Mouse (Mus musculus) heart, adult 18-20 months (tissue): ENCODE measurements at regions not wholly inside any gene's neighbourhood (a gene's known extent, or its start where the extent isn't known, plus 50 kb on each side); places are given as distances from the start of the nearest gene placed in this dataset.

Source experiments
- DNase-seq, 2 experiments: peaks; one replicate each; pipeline ENCODE4 v3.0.0; 2021 to 2022; ENCODE audit warnings: mixed read lengths in 1 of 2

DNA sequence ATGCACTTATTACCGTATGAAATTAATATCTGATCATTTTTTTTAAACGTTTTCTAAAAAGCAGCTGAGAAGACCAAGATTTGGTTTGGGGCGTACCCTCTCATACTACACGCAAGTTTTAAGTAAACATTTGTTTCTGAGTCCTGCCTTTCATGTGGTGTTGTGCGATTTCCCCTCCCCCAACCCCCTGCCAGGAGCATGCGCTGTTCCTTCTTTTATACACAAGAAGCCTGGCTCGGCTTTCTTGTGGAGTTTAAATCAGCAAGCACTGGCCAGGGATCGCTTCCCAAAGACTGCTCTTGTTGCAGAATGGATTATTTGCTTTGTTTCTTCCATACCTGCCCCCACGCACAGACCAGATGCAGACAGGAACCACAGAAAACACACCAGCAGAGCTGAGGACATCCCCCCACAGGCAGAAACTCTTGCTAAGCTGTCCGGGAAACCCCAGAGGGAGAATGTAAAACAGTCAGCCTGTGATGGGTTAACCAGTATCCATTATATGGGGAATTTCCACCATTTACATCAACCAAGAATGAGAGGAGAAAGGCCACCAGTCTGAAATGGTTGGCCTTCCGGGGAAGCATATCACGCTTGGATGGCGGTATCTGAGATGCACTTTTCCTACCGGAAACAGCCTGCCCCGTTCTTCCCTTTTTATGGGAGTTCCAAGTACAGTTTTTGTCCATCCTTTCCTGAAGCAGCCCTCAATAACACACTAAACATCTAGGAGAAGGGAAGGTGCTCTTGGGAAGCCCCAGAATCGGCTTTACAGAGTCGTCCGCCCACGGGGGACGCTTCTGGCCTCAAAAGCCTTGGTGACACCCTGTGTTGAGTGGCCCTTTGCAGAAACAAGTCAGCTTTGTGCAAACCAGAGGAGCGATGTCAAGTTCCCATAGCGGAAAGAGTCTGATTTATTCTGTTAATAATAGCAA is 91.3 kb downstream of the Tomm20 start:
- DNase-seq = no peak

DNA sequence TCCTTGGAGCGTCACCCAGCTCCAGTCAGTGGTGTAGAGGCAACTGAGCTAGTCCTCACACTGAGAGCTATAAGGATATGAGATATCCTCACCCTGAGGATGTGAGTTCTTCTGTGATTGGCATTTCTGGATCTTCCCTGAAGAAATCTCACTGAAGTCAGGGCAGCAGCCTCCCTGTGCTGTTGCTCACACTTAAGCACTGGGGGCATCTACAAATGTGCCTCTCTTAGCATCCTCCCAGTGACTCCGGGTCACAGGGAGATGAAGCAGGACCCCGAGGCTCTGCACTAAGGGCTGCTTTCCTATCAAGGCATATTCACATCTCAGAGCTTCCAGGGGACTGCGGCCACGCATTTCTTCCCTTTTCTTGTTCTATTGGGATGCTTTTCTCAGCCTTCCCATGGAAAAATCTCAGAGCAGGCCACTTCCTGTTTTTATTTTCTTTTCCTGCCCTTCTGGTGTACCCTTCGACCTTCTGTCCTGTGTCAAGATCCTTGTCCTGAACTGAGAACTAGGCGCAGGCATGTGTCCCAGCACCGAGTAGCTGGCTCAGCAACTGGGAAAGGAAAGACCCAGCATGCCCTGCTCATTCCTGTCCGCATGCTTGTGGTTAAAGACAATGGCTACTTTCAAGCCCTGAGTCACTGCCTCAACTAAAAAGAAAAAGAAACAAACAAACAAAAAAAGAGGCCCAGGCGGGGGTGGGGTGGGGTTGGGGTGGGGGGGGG is 92.8 kb downstream of the Tomm20 start:
- DNase-seq = peak; percentile 78 to 91

DNA sequence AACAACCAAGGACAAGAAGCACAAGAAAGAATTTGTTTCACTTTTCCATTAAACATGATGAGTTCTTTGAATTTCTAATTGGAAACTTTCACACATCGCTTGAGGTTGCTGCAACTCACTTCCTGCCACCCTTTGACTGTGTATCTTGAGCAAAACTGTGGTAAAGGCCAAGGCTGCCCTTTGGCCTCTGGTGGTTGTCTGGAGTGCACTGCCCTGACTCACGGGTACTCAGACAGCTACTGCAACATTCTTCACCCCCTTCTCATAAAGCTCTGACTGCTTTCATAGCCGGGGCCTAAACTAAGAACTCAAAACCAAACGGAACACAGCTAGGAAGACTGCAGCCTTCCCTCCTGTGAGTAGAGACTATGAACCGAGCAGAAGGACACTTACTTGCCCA is 93.5 kb downstream of the Tomm20 start:
- DNase-seq = peak in 1 of 2 experiments; percentile 50

DNA sequence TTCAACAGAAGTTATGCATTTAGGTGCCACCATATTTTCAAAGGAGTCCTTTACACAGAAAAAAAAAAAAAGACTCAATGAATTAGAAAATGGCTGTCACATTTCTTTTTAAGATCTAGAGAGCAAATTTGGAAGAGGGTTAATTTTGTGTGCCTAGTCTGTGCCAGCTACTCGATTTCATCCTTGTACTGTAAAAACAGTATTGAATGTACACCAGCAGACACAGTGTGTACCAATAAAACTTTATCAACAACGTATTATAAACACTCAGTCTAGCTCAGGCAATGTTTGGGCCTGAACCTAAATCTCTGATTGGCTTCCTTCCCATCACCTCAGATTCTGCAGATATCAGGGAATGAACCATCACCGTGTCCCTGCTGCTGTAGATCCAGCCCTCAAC is 93.9 kb downstream of the Tomm20 start:
- DNase-seq = no peak

DNA sequence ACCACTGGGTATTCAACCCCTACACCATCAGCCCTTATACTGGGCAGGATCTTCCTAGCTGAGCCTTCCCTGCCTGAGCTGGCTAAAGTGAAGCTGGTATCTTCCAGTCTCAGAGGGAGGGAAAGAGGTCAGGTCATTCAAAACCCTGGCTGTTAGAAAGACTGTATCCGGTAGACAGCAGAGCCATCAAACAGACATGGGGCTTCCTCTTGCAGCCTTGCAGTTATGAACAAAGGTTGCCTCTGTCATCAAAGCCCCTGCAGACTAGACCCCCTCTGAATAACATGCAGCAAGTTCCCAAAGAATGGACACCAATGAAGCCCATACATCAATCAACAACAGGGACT is 95.5 kb downstream of the Tomm20 start:
- no peak for DNase-seq

DNA sequence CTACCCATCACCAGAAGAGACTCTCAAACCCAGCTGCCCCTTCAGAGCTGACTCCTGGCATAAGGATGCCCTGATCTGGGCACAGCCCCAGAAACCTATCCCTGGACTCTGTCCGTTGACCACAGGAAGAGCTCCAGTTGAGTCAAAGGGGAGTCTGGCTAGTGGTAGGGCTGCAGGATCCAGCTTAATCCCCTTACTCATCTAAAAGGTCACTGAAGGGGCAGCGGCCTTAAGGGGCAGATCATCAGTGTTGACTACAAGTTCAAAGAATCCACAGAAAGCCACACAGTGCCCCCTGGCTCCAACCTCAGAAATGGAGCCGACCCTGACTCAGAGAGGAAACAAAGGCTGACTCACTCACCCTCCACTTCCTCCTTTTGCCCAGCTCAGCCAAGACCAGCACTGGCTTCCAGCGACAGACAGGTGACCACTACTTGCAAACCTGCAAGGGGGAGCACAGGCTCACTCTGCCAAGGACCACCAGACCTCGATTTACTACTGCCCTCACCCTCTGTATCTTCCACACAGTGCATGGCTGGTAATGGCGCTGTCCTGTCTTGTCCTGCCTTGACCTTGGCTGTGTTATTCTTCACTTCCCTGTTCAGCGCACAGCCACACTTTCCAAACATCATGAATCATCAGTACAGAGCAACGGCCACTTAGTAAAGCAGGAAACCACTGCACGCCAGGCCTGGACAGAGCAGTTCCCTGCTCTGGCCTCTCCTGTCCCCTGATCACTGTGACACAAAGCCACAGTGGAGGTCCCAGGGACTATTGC is 96.0 kb downstream of the Tomm20 start:
- peak; percentile 81 to 90 for DNase-seq

DNA sequence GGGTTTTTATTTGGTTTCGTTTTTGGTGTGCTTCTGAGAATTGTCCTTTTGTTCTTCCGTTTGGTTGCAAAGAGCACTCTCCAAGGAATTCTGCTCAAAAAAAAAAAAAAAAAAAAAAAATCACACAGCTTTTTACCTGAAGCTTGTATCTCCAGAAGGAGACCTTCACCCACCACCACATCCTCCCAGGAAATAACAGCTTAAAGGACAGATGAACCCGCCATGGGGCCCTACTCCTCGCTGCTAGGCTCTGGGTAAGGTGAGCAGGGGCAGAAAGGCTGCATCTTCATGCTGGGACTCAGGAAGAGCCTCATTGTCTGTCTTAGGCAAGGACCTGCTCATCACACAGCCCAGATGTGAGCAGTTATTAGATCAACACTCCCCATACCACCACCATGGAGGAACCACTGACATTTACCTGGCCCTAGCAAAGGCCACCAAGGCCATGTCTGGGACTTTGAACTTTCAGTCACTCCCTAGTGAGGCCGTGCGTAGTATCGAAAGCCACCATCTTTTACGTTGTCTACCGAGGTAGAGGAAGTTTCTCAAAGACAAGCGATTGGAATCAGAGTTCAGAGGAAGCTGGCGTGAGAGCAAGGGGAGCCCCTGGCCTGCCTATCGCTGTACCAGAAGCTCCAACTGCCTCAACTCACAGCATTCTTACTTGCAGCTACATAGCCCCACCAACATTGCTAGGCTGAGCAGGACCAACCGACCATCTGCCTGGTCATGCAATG is 97.1 kb downstream of the Tomm20 start:
- no peak for DNase-seq

DNA sequence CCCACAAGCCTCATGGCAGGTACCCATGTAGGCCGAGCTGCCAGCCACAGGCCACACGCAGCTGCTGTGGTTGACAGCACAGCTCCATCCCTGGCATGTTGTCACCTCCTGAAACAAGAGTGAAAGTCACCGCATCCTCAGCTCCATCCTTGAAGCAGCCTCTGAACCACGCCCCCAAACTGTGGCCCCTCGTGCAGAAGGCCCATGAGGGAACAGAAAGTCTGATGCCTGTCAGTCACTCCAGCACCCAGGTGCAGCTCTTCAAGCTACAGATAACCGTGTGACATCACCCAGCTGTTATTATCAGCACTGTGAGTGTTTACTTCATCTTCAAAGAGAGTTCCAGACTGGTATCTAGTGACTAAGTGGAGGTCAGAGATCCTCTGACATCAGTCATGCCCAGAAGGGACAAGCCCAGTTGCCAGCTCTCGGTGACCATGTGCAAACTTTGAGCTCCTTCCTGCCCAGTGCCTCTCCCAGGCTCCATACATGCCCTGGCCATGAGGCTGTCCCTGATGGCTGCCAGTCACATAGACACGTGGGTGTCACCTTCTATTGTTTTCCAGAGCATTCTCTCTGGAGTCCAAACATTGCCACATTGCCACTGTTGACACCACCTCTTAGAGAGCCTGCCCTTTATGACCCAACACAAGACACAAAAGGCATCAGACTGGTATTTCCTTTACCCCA is 97.8 kb downstream of the Tomm20 start:
- peak in 1 of 2 experiments; percentile 52 for DNase-seq

DNA sequence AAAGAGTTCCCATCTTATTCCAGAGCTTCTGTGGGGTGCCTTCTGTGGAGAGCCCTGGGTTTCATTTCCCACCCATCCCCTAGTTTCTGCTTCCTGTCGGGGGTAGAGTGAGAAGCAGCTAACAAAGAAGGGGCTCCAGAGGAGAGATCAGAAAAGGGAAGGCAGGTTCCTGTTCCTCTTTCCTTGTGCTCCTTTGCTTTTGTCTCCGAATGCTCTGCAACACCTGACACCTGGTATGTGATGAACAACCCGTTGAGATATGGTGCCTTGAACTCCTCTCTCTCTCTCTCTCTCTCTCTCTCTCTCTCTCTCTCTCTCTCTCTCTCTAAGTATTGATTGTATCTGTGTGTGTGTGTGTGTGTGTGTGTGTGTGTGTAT is 99.5 kb downstream of the Tomm20 start:
- no peak for DNase-seq

DNA sequence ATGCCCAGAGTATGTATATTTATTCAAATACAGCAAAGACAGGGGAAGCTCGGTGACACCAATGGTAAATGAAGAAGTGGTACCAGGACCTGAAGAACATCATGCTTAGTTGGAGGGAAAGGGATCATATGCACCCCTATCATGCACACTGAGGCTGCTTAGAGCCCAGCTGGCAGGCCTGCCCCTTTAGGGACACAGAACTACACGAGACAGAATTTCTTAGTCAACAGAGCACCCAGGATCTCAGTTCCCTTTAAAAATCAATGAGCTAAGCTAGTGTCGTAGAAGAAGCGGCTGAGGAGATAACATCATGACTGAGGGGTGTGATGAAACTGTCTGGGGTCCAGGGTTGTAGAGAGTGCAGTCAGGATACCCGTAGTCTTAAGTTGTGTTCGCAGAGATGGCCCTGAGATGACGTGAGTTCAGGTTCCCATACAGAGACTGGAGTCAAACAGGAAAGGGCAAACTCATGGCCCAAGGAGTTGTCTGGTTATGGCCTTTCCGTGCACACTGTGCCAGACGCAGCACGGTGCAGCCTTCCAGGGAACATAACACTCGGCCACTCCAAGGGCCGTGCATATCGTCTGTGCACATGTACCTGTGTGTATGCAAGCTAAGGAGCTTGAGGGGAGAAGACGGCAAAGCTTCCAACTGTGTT is 100.0 kb downstream of the Tomm20 start:
- peak in 1 of 2 experiments; percentile 32 for DNase-seq

DNA sequence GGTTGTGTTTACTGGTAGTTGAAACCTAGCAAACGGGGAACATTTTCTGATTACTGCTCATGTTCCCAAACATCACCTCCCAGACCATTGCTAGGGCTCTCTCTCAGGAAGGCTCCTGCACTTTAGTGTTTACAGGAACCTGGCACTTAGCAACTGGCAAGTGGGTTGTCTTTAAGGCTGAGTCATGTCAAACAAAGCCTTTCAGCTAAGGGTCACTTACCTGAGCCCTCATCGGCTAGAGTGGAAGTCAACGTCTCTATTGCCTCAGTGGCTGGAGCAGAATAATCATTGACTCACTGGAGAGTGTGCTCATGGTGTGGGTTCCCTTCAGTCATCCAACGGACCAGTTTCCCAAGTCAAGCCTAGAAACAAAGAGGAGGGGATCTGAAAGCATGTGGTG is 101.0 kb downstream of the Tomm20 start:
- DNase-seq = no peak

DNA sequence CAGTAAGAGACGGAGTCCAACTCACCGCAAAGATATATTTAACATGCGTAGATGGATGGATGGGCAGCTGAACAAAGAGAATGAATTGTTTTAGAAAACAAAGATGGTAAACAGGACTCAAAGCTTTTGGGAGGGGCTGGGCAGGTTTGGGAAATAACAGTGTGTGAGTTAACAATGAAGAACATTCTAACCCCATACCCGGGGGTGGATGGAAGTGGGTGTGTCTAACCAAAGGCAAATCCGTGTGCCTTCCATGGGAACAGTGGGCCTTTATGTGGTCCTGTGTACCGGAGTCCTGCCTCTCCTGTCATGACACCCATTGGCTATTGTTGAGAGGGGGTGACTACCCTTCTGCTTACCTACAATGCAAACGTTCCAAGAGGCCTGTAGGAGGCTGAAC is 104.5 kb downstream of the Tomm20 start:
- DNase-seq = no peak

DNA sequence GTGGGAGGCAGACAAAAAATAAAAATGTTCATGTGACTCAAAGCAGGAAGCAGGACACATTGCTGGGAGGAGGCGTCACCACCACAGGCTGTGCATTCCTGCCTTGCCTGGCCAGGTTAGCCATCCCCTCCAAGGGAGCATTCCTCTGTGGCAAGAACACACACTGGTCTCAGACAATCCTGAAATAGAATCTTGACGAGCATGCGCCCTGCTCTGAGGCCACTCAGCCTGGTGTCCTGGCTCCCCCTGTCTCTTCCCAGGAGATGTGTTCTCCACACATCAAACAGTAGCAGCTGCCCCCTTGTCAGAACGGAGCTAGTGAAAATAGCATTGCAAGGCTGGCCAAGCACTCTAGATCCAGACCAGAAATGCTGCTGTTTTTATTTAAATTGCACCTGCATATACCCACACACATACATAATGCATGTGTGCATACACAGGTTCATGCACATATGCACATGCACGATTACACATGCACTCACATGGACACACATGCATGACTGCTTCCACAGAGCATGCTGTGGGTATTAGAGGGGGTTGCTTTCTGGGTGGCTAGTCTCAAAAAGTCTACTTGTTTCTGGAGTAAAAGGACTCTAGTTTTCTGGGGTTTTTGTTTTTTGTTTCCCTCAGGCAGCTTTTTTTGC is 105.8 kb downstream of the Tomm20 start:
- DNase-seq = peak; percentile 81 to 91

DNA sequence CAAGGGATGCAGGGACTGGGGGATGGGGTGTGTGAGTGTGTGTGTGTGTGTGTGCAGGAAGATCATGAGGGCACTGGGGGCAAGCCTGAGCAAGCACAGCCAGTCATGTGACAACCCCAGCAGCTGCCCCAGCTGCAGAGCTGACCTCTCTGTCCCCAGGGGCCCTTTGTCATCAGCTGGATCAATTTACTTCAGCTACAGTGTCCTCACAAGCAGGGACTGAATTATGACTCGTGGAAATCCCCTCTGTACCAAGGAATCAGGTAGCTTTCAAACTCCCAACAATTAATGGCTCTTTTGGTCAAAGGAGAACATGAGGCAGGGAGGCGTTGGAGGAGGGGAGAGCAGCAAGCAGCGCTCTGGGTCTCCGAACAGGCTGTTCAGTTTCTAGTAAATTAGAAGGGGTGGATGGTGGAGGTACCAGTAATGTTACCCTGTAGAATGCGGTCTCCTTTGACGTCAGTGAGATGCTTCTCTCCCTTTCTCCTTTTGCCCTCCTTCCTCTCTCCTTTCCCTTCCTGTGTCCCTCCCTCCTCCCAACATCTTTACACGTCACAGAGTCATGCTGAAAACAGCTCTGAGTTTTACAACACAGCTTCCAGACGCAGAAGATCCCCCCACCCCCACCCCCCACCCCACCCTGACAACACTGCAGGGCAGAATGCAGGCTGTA is 106.5 kb downstream of the Tomm20 start:
- peak; percentile 64 to 74 for DNase-seq

DNA sequence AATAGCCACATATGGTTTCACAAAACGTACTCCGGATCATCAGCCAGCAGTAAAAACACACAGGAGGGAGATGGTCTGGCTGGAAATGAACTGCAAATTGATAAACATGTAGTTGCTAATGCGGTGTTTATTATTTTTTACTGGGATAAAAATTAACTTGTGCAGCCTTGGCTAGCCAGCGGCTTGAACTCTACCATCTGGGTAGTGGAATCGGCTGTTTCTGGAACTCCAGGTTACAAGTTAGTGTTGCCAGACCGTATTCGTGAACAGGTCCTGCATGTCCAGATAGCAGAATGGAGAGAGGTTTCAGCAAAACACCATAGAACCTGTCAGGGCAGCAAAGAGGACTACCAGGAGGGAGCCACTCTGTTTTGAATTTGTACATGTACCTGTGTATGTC is 107.4 kb downstream of the Tomm20 start:
- peak in 1 of 2 experiments; percentile 17 for DNase-seq

DNA sequence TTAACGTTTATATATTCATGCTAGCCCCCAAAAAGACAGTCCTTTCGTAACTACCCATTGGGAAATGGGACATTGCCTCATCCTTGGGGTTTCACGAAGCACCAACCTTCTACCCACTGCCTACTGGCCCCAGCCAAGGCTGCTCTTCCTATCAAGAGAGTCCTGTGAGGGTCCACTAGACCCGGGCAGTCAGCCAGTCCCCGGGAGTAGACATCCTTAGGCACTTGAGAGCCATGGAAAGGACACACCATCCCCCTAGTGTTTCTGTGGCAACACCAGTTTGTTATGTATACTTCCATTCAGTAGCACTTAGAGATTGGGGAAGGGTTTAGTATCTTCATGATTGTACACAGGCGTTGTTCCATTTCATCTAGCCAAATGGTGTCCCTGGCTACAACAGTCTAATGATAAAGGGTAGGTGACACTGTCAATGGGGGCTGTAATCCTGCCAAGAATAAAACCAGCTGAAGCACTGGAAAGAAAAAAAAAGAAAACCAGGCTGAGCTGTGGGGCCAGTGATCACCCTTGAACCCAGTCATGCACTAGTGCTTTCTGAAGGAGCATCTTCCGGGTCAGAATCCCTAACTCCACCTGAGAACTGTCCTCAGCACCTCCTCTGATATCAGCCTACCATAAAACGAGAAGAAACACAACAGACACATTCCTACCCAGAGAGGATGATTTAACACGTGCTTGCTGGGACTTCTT is 108.2 kb downstream of the Tomm20 start:
- DNase-seq = peak; percentile 81 to 85

DNA sequence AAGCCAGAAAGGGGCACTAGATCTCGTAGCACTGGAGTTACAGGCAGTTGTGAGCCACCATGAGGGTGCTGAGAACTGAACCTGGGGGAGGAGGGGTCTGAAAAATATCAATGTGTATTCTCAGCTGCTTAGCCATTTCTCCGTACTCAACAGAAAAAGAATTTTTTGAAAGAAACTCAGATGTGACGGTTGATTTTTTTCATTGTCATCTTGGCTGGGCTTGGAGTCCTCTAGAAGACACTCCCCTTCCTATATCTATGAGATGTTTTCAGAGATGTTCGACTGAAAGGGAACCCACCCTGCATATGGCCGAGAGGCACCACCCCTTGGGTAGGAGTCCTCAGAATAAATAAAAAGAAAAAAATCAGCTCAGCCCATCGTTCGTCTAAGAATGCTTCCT is 110.1 kb downstream of the Tomm20 start:
- no peak for DNase-seq

DNA sequence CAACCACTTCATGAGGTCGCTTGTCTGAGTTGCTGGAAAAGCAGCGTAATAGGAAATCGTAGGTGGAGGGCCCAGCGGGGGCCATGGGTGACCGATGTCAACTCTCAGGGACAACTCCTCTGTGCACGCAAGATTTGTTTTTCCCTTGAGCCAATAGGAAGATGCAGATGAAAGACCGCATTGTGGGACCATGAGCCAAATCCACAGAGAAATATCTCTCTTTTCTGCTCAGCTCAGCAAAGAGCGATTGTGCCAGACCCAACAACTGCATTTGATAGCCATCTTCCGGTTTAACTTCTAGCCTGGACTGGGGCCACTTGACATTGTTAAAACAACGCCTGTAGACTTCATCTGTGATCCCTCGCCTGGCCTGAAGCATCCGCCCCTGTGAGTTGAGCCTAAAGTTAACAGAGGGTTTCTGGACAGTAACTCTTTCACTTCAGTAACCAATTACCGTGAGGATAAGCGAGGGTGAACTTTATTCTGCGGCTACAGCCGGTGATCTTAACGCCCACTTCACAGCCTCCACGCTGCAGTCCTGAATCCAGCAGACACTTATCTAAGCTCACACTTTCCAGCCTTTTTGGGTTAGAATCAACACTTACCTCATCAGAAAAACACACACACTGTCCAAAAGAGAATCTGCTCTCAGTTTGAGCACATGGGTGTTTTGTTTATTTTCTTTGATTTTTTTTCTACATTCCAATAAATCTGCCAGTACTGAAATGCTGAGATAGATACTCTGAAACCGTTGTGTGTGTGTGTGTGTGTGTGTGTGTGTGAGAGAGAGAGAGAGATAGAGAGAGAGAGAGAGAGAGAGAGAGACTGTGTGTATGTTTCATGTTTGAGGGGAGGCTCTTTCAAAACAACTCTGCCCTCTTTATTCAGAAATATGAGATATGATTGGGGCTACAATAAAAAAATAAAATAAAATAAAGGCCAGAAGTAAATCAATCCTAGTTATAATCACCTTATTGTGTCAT is 111.9 kb downstream of the Tomm20 start:
- DNase-seq = peak; percentile 80 to 87
